Mouse (Mus musculus) CH12.LX (cell line): ENCODE data around the gene Ttc25. TPM values are rescaled to one million over a fixed set of nuclear protein-coding genes. Genes with fewer than 3 reads are reported as not detected.

Source experiments
- DNase-seq: peaks from one replicate; pipeline ENCODE4 v3.0.0-alpha.2; 2013; ENCODE audit errors: extremely low read depth
- H3K27ac ChIP-seq: 2 replicates; pipeline ENCODE4 v1.5.1; 2012; ENCODE audit warnings: low read depth, mild to moderate bottlenecking, control low read depth, moderate library complexity; ENCODE audit not compliant: insufficient read depth
- H3K27me3 ChIP-seq: replicated peaks from 2 replicates; pipeline ENCODE3; 2012; ENCODE audit warnings: inconsistent platforms
- H3K36me3 ChIP-seq, 2 experiments: replicated peaks in 1 of 2; 2 replicates each; pipeline versions ENCODE3 to v1.6.1; 2012; ENCODE audit warnings: inconsistent platforms in 1 of 2, low read length in 1 of 2, mild to moderate bottlenecking in 1 of 2, mixed read lengths in 1 of 2, moderate library complexity in 1 of 2; ENCODE audit not compliant: control insufficient read depth in 1 of 2, insufficient read depth in 1 of 2
- H3K4me1 ChIP-seq, 2 experiments: 2 replicates each; pipeline ENCODE4 v1.6.1; 2012; ENCODE audit warnings: inconsistent platforms in 1 of 2, moderate library complexity in 1 of 2; ENCODE audit not compliant: insufficient read depth in 2 of 2, control insufficient read depth in 1 of 2
- H3K4me2 ChIP-seq: 2 replicates; pipeline ENCODE4 v1.6.1; 2012; ENCODE audit warnings: low read depth, mild to moderate bottlenecking, control low read depth; ENCODE audit not compliant: poor library complexity, insufficient read depth, severe bottlenecking
- H3K4me3 ChIP-seq, 3 experiments: fragments of 150-350 bp in 1 of 3; sonication (generic) in 1 of 3; replicated peaks in 1 of 3; 2 replicates each; pipeline versions ENCODE3 to v1.5.1; 2011 to 2012; ENCODE audit warnings: low read depth in 2 of 3, low read length in 2 of 3, mild to moderate bottlenecking in 2 of 3, moderate library complexity in 2 of 3, control low read depth in 1 of 3, improper control_type of control experiment in 1 of 3, inconsistent platforms in 1 of 3, mixed read lengths in 1 of 3; ENCODE audit not compliant: poor library complexity in 1 of 3
- H3K79me2 ChIP-seq: replicated peaks from 2 replicates; pipeline ENCODE4 v1.6.1; 2012; ENCODE audit warnings: mild to moderate bottlenecking, moderate library complexity; ENCODE audit not compliant: control insufficient read depth, poor library complexity, insufficient read depth, severe bottlenecking; ENCODE audit errors: extremely low read depth
- H3K9ac ChIP-seq: 2 replicates; pipeline ENCODE4 v1.6.1; 2012; ENCODE audit warnings: low read depth, mild to moderate bottlenecking, control low read depth, moderate library complexity; ENCODE audit not compliant: insufficient read depth
- H3K9me3 ChIP-seq: replicated peaks from 2 replicates; pipeline ENCODE3; 2012; ENCODE audit warnings: low read length, inconsistent platforms, mixed read lengths
- BHLHE40 ChIP-seq: IDR thresholded peaks from 2 replicates; pipeline ENCODE4 v1.6.1; 2011; ENCODE audit warnings: mild to moderate bottlenecking, low read depth, low read length, improper control_type of control experiment
- CHD1 ChIP-seq: IDR thresholded peaks from 2 replicates; pipeline ENCODE4 v1.6.1; 2012; ENCODE audit warnings: low read depth, low read length, improper control_type of control experiment, inconsistent platforms
- CHD2 ChIP-seq: IDR thresholded peaks from 2 replicates; pipeline ENCODE4 v1.6.1; 2011; ENCODE audit warnings: low read length, improper control_type of control experiment
- CTCF ChIP-seq, 2 experiments: IDR thresholded peaks in 1 of 2; conservative IDR thresholded peaks in 1 of 2; 2 replicates each; pipeline ENCODE4 v1.5.1; 2011 to 2012; ENCODE audit warnings: low read depth in 2 of 2, low read length in 2 of 2, improper control_type of control experiment in 1 of 2, inconsistent platforms in 1 of 2, mild to moderate bottlenecking in 1 of 2, moderate library complexity in 1 of 2
- E2F4 ChIP-seq: IDR thresholded peaks from 2 replicates; pipeline ENCODE4 v1.6.1; 2011; ENCODE audit warnings: low read depth, low read length, improper control_type of control experiment; ENCODE audit not compliant: insufficient replicate concordance
- EP300 ChIP-seq: IDR thresholded peaks from 2 replicates; pipeline ENCODE4 v1.6.1; 2011; ENCODE audit warnings: low read length, improper control_type of control experiment
- ETS1 ChIP-seq: conservative IDR thresholded peaks from 2 replicates; pipeline ENCODE4 v1.6.1; 2012; ENCODE audit warnings: low read depth, mild to moderate bottlenecking, inconsistent platforms, low read length, improper control_type of control experiment, moderate library complexity
- HCFC1 ChIP-seq: IDR thresholded peaks from 2 replicates; pipeline ENCODE4 v1.6.1; 2012; ENCODE audit warnings: low read depth, mild to moderate bottlenecking, inconsistent platforms, low read length, improper control_type of control experiment
- JUN ChIP-seq: IDR thresholded peaks from 2 replicates; pipeline ENCODE4 v1.6.1; 2011; ENCODE audit warnings: low read depth, mild to moderate bottlenecking, low read length, improper control_type of control experiment, moderate library complexity; ENCODE audit not compliant: insufficient read depth
- JUND ChIP-seq: conservative IDR thresholded peaks from 2 replicates; pipeline ENCODE4 v1.6.1; 2011; ENCODE audit warnings: low read depth, low read length, improper control_type of control experiment
- KAT2A ChIP-seq: IDR thresholded peaks from 2 replicates; pipeline ENCODE4 v1.6.1; 2012; ENCODE audit warnings: low read length, improper control_type of control experiment, inconsistent platforms; ENCODE audit not compliant: insufficient replicate concordance
- MAFK ChIP-seq: IDR thresholded peaks from 2 replicates; pipeline ENCODE4 v1.6.1; 2011; ENCODE audit warnings: low read length, improper control_type of control experiment; ENCODE audit not compliant: insufficient replicate concordance
- MAX ChIP-seq: IDR thresholded peaks from 2 replicates; pipeline ENCODE4 v1.6.1; 2011; ENCODE audit warnings: low read length, improper control_type of control experiment
- MAZ ChIP-seq: IDR thresholded peaks from 2 replicates; pipeline ENCODE4 v1.6.1; 2012; ENCODE audit warnings: low read depth, mild to moderate bottlenecking, inconsistent platforms, low read length, improper control_type of control experiment, moderate library complexity
- MXI1 ChIP-seq: IDR thresholded peaks from 2 replicates; pipeline ENCODE4 v1.6.1; 2011; ENCODE audit warnings: mild to moderate bottlenecking, low read depth, low read length, improper control_type of control experiment
- NELFE ChIP-seq: IDR thresholded peaks from 2 replicates; pipeline ENCODE4 v1.6.1; 2011; ENCODE audit warnings: low read depth, low read length, improper control_type of control experiment
- PAX5 ChIP-seq: IDR thresholded peaks from 2 replicates; pipeline ENCODE4 v1.6.1; 2012; ENCODE audit warnings: low read length, inconsistent platforms, mixed read lengths
- POLR2A ChIP-seq: IDR thresholded peaks from 2 replicates; pipeline ENCODE4 v1.6.1; 2011; ENCODE audit warnings: low read depth, mild to moderate bottlenecking, improper control_type of control experiment, low read length
- POLR2AphosphoS2 ChIP-seq: IDR thresholded peaks from 2 replicates; pipeline ENCODE4 v1.6.1; 2011; ENCODE audit warnings: low read depth, low read length, improper control_type of control experiment
- RAD21 ChIP-seq: IDR thresholded peaks from 2 replicates; pipeline ENCODE4 v1.6.1; 2011; ENCODE audit warnings: low read depth, mild to moderate bottlenecking, low read length, improper control_type of control experiment, moderate library complexity
- RCOR1 ChIP-seq: conservative IDR thresholded peaks from 2 replicates; pipeline ENCODE4 v1.6.1; 2012; ENCODE audit warnings: low read depth, mild to moderate bottlenecking, inconsistent platforms, low read length, improper control_type of control experiment
- SIN3A ChIP-seq: IDR thresholded peaks from 2 replicates; pipeline ENCODE4 v1.6.1; 2012; ENCODE audit warnings: low read length, improper control_type of control experiment, inconsistent platforms
- SMC3 ChIP-seq: IDR thresholded peaks from 2 replicates; pipeline ENCODE4 v1.6.1; 2011; ENCODE audit warnings: low read depth, low read length, improper control_type of control experiment
- TBP ChIP-seq: conservative IDR thresholded peaks from 2 replicates; pipeline ENCODE4 v1.6.1; 2011; ENCODE audit warnings: low read depth, low read length, improper control_type of control experiment
- TCF12 ChIP-seq: IDR thresholded peaks from 2 replicates; pipeline ENCODE4 v1.6.1; 2014; ENCODE audit warnings: low read depth, mild to moderate bottlenecking, inconsistent platforms, low read length, improper control_type of control experiment
- UBTF ChIP-seq: IDR thresholded peaks from 2 replicates; pipeline ENCODE4 v1.6.1; 2012; ENCODE audit warnings: low read depth, mild to moderate bottlenecking, inconsistent platforms, low read length, improper control_type of control experiment, moderate library complexity
- USF1 ChIP-seq: IDR thresholded peaks from 2 replicates; pipeline ENCODE4 v1.6.1; 2014; ENCODE audit warnings: low read depth, mild to moderate bottlenecking, inconsistent platforms, low read length, improper control_type of control experiment
- USF2 ChIP-seq: conservative IDR thresholded peaks from 2 replicates; pipeline ENCODE4 v1.6.1; 2011; ENCODE audit warnings: low read depth, low read length, improper control_type of control experiment
- ZC3H11A ChIP-seq: IDR thresholded peaks from 2 replicates; pipeline ENCODE4 v1.6.1; 2012; ENCODE audit warnings: low read depth, mild to moderate bottlenecking, inconsistent platforms, low read length, improper control_type of control experiment
- ZKSCAN1 ChIP-seq: IDR thresholded peaks from 2 replicates; pipeline ENCODE4 v1.6.1; 2012; ENCODE audit warnings: low read depth, inconsistent platforms, low read length, improper control_type of control experiment, borderline replicate concordance
- ZNF384 ChIP-seq: IDR thresholded peaks from 2 replicates; pipeline ENCODE4 v1.6.1; 2012; ENCODE audit warnings: low read depth, low read length, improper control_type of control experiment, inconsistent platforms
- dilution Hi-C: fragments of 300-500 bp; cut with MboI; formaldehyde crosslinking; loops from 2 replicates; pipeline ENCODE4 v1.14.3; 2020; ENCODE audit warnings: low sequenced_read_pairs; ENCODE audit not compliant: extremely low pct_unique_long_range_greater_than_20kb, extremely low pct_ligation_motif_present
- in situ Hi-C: fragments of 300-500 bp; cut with MboI; formaldehyde crosslinking; loops from 3 replicates; pipeline ENCODE4 v1.14.3; 2019; ENCODE audit warnings: low sequenced_read_pairs, low pct_ligation_motif_present, low pct_unique_long_range_greater_than_20kb, mixed read lengths
- polyA plus RNA-seq: library from polyadenylated mRNA; unstranded; fragments of >175 nt; gene quantifications from 2 replicates; pipeline ENCODE4 v1.2.1, GENCODE M21; 2012; ENCODE audit warnings: low read depth; ENCODE audit not compliant: insufficient read length
- total RNA-seq, 2 experiments: library from RNA; depleted of rRNA; stranded (reverse); fragments of 300-350 nt in 1 of 2; fragments of >200 nt in 1 of 2; gene quantifications; 2 replicates each; pipeline ENCODE4 v1.2.3; 2012 to 2014

Gene Ttc25
- total and polyA plus RNA-seq, 3 experiments = 0.51 to 12.8 (median 1.3) TPM

- peak overlapping the region; percentile 97 for H3K4me2 ChIP-seq
- peaks cover 7 to 43% of the 10 kb centered on the region in 2 experiments for H3K36me3 ChIP-seq
- dilution Hi-C loops = no loop called here
- peaks cover 11 to 75% of the 10 kb centered on the region in 2 experiments for H3K4me1 ChIP-seq
- no peak for DNase-seq
- TF ChIP-seq ZKSCAN1 (no peak), CHD2 (no peak), SMC3 (no peak), ZC3H11A (no peak), JUND (no peak)
- TF ChIP-seq, all 38 proteins: peak for 0
- no peak overlapping the region for H3K27ac ChIP-seq
- in situ Hi-C loops = no loop called here
- H3K9ac ChIP-seq = peak overlapping the region; percentile 97
- H3K4me3 ChIP-seq = peak overlapping the region in 2 of 3 experiments; percentile 84 to 91
- H3K27me3 ChIP-seq = no peaks in the 10 kb centered on the region
- H3K79me2 ChIP-seq = peaks cover 67% of the 10 kb centered on the region
- H3K9me3 ChIP-seq = no peaks in the 10 kb centered on the region
Observed at GRCm38 (mm10) chr11:100617480-100617879, 72.1 kb downstream of the Ttc25 start.

- dilution Hi-C loops (no loop called here), in situ Hi-C loops (no loop called here)
- Histone ChIP-seq H3K4me1 (peaks cover 8 to 66% of the 10 kb centered on the region in 2 experiments), H3K4me3 (peak within 1 kb of the TSS; percentile 83 to 91 (median 84)), H3K27me3 (no peaks in the 10 kb centered on the region), H3K27ac (peak within 1 kb of the TSS; percentile 87), H3K36me3 (peaks cover 7 to 35% of the 10 kb centered on the region in 2 experiments), H3K4me2 (peak within 1 kb of the TSS; percentile 97), H3K9me3 (no peaks in the 10 kb centered on the region), H3K9ac (peak within 1 kb of the TSS; percentile 97), H3K79me2 (peaks cover 55% of the 10 kb centered on the region)
- DNase-seq = peak; percentile 93
- TF ChIP-seq ETS1 (no peak), SIN3A (peak; percentile 94; the same call in 1 of the 2 replicates), USF2 (no peak), PAX5 (no peak), BHLHE40 (peak; percentile 59), MAX (no peak), CHD1 (no peak), JUN (no peak), MXI1 (no peak; the same call in 1 of the 2 replicates), ZKSCAN1 (no peak), RAD21 (no peak), NELFE (no peak; the same call in 1 of the 2 replicates), TCF12 (no peak), ZC3H11A (no peak), USF1 (no peak), TBP (0 out of 2 replicates have a peak, but pooled peaks have one; percentile 53), HCFC1 (peak; percentile 53; the same call in 1 of the 2 replicates), CTCF (conservative IDR thresholded peaks at IDR 0.05 in 1 of 2, IDR thresholded peaks at IDR 0.05 in 1 of 2; ENCODE audit: low read depth in 2 of 2, low read length in 2 of 2) (no peak), POLR2A (peak; percentile 47; the same call in 1 of the 2 replicates), JUND (no peak), MAFK (no peak), E2F4 (no peak), POLR2AphosphoS2 (no peak), UBTF (no peak), MAZ (peak; percentile 72), ZNF384 (no peak), CHD2 (peak; percentile 95), RCOR1 (no peak; the same call in 1 of the 2 replicates), EP300 (no peak), KAT2A (0 out of 2 replicates have a peak, but pooled peaks have one; percentile 8)
Observed at GRCm38 (mm10) chr11:100618761-100619484, 73.5 kb downstream of the Ttc25 start, which contains the start of gene Nkiras2. Gene Nkiras2 (plus strand): TSS chr11:100619244.
